Mouse (Mus musculus): ENCODE measurements around the gene Hspb7.

GRCm38 (mm10) chr4:141430997-141431396, 10.4 kb downstream of the Hspb7 start:
- no peak for TF ChIP-seq GATA1 (IDR thresholded peaks at IDR 0.05; ENCODE audit: low read length)
- TF ChIP-seq TAL1 (IDR thresholded peaks at IDR 0.05; ENCODE audit: low read length): no peak

Data from erythroblast, embryonic 14.5 days (primary cell).